Mouse (Mus musculus) yolk sac, embryonic 10.5 days (tissue): ENCODE results near the gene Glycam1.

Source experiments
- DNase-seq: peaks from one replicate; pipeline ENCODE4 v3.0.0-alpha.2; 2017; ENCODE audit warnings: low spot score

Glycam1 gene

GRCm38 (mm10) chr15:103519386-103520378 is 45.2 kb downstream of the Glycam1 start:
- DNase-seq, result no peak

- DNase-seq, result no peak
Observed at GRCm38 (mm10) chr15:103518600-103519385, 46.1 kb downstream of the Glycam1 start.

GRCm38 (mm10) chr15:103514914-103515313 is 50.0 kb downstream of the Glycam1 start:
- DNase-seq, result no peak

- peak; percentile 60 for DNase-seq
Observed at GRCm38 (mm10) chr15:103514119-103514518, 50.8 kb downstream of the Glycam1 start.

GRCm38 (mm10) chr15:103513621-103514031 is 51.3 kb downstream of the Glycam1 start:
- no peak for DNase-seq
